Mouse (Mus musculus) kidney, adult 8-10 months (tissue): ENCODE data around the gene Stx12.
A peak's percentile ranks its signal among the peaks of the same experiment; 100 is the strongest.

Experiments used
- DNase-seq, 2 experiments: peaks; one replicate each; pipeline ENCODE4 v3.0.0; 2022

Stx12 gene

DNA sequence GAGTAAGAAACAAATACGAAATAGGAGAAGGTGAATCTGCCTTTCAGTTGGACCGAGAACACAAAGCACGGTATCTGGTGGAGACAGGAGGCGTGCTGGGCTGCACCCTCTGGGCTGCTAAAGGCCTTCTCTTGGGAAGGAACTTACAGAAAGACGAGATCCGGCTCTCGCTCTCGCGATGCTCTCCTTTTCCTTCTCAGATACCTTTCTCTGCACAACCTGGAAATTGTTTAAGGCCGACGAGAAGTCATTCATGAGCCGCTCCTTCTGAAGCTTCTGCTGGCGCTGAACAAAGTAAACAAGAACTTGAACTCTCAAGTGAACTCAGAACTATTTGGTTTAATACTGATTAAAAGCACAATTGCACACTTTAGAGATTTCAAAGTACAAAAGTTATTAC lies 21.3 kb downstream of the Stx12 start:
- no peak for DNase-seq

DNA sequence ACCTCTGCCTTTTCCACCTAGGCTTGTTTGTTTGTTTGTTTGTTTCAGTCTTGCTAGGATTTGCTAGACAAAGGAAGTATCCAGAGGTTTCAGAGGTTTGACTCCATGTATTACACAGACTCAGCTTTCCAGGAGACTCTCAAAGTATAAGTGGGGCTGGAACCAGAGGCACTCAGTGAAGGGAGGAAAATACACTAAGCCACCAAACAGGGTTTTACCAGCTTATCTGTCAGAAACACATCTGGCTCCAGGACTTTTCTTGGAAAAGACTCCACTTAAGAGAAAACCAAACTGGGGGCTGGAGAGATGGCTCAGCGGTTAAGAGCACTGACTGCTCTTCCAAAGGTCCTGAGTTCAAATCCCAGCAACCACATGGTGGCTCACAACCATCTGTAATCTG lies 23.4 kb downstream of the Stx12 start:
- DNase-seq: no peak

DNA sequence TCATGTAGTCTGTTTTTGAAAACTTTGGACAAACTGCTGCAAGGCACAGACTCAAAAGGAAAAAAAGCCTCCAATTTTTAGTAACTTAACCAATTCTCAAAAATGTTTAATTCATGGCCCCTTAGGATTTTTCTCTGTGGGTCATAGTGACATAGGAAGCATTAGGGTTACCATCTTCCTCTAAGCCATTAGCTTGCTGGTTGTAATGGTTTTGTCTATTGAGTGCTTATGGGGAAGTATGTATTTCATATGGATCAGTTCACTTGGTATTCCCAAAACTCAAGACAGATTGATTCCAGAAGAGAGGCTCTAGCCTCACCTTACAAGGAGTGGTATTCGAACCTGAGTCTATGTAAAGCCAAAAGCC lies 40.6 kb downstream of the Stx12 start:
- DNase-seq: no peak

DNA sequence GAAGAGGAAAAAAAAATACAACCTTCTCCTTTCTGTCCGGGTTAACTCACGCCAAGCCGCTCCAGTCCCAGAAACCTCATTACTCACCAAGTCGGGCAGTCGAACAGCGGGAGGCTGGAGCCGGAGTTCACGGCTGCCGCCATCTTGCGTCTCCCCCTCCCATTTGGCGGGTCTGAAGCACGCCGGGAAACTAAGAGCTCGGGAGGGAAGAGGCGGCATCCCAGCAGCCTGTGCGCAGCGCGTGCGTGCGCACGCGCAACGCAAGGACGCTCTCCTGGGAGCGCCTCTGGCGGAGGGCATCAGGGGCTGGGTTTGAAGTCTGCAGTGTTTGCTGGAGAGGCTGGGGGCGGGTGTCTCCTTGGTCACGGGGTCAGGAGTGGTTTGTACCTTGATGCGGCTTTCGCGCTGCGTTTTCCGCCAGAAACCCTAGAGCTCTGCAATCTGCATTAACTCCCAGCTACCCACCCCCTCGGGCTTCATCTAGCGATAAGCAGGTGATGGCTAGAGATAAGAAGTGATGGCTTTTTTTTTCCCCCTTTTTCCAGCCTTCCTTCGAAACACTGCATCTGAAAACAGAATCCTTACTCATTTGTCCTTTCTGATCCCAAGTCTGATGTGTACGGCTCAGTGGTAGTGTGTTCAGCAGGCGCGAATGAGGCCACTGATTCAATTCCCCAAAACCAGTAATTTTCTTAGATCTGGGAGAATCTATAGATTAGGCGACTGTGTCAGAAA lies 41.2 kb downstream of the Stx12 start, which contains the start of gene Ppp1r8:
Gene Ppp1r8 (minus strand): TSS at position 200 of the 735 bp plus-strand sequence.
- peak; percentile 86 to 90 for DNase-seq

DNA sequence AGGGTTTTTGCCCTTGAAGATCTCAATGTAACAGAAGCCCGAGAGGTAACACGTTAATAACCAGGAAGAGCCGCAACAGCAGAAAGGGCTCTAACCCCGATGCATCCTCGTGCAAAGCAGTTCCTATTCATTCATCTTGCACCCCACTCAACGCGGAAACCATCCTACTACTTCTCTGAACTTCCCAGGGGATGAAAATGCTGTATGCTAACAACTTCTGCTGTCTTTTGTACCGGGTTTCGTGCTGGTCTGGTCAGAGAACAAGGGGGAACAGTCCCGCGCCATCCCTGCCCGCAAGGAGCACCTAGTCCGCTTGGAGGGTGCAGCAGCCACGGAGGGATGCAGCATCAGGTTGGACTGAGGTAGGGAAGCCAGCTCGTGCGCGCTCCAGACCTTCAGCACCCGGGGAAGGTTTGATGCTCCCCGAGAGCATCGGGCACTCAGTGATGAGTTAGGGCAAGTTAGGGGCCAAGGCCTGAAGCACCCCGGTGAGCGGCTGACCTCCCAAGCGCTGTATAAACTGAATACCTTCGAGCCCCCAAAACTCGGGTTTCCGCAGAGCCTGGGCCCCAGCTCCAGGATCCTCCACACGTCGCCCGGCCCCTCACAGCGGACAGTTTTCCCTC lies 41.9 kb downstream of the Stx12 start:
- peak in 1 of 2 experiments; percentile 21 for DNase-seq

DNA sequence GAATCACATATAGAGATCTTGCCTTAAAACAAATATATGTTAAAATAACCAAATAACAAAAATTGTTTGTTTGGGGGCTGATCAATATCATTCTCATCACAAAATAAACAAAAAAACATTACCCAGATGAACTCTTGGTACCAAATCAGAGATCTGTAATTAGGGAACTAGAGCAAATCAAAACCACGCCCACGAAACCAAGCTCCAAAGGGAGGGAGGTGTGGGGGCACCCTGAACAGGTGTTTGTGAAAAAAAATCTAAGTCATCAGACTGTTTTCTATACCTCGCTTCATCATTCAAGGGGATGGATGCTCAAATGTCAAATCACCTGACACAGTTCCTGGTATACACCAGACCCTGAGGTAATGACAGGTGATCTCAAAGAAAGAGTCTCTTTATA lies 42.8 kb downstream of the Stx12 start:
- no peak for DNase-seq

DNA sequence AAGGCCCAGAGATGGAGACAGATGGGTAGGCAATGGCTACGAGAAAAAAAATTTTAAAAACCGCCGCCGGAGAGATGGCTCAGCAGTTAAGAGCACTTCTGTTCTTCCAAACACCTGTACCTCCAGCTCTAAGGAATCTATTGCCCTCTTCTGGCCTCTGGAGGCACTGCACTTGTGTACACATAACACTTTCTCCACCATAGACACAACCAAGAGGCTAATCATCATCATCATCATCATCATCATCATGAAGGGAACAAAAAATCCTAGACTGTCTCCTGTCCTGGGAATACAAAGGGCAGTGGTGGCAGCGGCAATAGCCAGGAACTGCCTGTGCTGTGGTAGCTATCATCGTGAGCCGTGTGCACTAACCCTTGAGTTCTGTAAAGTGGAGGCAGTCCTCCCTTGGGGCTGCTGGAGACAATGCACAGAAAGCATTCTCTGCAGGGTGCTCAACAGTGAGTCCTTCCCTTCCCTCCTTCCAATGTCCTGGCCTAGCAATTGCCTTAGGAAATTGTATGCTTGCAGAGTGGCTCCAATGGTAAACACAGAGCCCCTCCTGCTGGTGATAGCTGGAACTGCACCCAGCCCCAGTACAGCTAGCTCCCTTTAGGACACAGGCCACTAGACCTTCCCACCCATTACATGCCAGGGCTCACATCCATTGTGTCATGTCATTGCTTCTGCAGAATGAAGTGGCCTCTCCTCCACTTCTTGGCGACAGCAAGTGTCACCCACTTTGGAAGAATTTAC lies 60.5 kb downstream of the Stx12 start:
- peak; percentile 30 to 77 for DNase-seq

DNA sequence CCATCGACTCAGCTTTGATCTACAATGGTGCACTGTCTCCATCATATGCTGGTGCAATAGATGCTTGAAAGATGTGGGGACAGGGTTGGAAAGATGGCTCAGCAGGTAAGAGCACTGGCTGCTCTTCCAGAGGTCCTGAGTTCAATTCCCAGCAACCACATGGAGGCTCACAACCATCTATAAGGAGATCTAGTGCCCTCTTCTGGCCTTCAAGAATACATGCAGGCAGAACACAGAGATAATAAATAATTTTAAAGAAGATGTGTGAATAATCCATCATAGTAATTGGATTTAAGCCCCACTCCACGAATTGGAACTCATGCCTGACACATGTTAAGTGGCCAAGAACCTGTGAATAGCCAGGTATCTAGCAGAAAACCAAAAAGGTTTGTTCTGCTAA lies 65.9 kb downstream of the Stx12 start:
- DNase-seq: no peak

DNA sequence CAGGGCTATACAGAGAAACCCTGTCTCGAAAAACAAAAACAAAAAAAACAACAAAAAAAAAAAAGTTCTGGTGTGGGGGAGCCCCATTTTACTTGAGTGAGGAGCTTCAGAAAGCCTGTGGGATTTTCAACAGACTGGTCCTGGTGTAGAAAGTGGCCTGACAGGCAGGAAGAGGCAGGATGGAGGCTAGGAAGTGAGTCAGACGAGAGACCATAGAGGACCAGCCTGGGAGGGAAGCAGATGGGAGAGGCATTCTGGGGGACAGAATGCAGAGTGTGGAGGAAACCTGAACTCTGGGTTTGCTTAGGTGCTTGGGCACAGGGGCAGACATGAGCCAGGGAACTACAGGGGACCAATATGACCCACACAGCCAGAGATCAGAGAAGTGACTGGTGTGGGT lies 67.5 kb downstream of the Stx12 start:
- no peak for DNase-seq

DNA sequence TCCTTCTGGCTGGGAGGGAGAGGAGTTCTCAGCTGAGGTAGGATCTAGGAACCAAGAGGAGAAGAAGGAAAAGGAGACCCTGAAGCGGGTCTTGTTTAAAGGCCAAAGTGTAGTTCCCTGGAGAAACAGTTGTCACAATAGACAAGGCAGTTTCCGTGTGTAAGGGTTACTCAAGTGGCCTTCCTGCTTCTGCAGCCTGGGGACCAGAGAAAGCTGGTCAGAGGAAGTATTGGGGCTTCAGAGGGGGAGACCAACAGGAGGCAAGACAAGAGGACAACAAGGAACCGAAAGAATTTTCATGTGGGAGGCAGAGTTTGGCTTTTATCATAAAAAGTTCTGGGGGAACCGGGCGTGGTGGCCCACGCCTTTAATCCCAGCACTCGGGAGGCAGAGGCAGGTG lies 67.9 kb downstream of the Stx12 start:
- DNase-seq: no peak

DNA sequence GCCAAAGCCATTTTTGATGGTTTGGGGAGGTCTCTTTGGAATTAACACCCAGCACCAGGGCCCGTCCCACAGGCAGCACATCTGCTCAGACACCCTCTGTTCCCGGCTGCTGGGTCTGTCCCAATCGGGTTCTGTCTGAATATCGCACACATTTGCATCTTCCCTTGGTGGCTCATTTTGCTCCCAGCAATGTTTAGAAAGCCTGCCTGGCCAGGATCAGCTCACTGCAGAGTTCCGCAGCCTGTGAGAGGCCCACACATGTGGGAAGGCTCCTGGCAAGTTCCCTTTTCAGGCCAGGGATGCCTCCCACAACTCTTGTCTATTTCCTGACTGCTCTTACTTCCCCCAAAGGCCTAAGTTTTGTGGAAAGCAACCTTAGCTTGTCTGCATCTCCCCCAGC lies 74.7 kb downstream of the Stx12 start:
- DNase-seq: no peak

DNA sequence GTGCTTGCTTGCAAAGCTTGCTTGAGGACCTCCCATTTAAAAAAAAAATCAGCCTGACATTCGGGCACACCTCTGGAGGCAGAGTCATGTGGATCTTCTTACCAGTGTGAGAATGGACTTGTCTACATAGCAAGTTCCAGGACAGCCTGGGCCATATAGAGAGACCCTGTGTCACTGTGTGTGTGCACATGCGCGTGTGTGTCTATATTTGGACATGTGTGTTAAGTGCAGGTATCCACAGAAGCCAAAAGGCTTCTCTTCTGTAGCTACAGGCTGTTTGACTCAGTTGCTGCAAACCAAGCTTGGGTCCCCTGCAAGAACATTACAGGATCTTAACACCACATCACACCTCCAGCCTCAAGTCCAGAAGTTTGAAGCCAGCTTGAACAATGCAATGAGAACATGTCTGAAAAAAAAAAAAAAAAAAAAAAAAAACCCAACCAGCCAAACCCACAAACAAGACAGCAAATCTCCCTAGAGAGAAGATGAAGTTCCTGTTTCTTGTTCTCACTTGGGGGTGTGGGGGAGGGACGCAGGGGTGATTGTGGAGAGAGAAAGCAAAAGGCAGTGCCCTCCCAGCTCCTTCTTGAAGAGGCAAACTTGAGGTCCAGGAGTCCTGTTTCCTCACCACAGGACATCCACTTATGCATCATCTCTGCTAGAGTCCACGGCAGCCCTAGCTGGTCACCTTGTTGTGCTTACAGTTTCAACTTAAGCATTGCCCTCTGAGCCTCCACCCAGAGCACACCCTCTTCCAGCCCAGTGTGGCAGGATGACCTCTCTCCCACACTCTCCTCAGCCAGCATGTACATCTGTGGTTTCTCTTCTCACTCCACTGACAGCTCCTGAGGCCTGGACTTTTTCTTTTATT lies 76.3 kb downstream of the Stx12 start:
- DNase-seq: no peak

DNA sequence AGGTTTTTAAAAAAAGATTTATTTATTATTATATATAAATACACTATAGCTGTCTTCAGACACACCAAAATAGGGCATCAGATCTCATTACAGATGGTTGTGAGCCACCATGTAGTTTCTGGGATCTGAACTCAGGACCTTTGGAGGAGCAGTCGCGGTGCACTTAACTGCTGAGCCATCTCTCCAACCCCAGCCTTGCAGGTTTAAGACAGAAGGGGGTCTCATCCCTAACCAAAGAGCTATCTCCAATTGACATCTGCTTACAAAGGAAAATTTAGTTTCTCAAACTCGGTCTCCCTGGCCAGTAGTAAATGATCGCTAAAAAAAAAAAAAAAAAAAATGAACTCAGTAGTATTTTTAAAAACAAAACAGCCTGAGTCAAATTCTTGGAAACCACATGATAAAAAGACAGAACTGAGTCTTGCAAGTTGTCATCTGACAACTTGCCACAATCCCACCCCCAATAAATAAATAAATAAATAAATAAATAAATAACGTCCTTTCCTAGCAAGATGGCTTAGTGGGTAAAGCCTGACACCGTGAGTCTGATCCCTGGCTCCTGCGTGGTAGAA lies 77.6 kb downstream of the Stx12 start:
- DNase-seq: no peak

DNA sequence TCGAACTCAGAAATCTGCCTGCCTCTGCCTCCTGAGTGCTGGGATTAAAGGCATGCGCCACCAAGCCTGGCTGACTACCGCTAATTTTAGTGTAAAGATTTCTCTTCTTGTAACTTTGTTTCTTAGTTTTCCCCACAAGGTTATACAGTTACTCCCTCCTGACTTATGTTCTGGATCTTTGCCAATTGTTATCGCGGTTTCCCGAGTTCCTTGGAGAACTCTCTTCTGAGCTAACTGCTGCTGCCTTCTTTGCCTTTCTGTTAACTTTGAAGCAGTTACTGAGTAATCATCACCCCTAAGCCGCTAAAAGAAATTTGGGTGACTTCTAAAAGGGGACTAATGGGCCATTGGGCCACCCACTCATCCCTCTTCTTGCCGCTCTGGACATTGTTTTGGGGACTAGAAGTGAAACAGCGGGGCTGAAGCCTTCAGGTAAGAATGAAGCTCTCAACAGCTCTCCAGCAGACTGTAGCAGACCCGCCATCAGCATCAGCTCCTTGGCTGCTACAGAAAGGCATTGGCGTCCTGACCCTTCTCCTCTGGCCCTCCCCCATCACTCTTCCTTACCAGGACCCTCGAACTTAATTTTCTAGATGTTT lies 78.6 kb downstream of the Stx12 start:
- DNase-seq: no peak

DNA sequence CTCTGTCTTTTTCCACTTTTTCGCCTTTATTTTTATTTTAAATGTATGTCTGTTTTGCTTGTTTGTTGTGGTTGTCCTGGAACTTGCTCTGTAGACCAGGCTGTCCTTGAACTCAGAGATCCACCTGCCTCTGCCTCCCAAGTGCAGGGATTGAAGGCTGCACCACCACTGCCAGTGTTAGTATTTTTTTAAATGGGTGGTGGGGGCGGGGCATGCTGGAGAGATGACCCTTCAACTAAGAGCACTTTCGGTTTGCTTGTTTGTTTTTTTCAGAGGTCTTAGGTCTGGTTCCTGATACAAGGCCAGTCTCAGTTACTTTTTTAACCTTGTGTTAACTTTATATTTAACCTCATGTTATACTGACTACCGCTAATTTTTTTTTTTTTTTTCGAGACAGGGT lies 79.2 kb downstream of the Stx12 start:
- DNase-seq: no peak

DNA sequence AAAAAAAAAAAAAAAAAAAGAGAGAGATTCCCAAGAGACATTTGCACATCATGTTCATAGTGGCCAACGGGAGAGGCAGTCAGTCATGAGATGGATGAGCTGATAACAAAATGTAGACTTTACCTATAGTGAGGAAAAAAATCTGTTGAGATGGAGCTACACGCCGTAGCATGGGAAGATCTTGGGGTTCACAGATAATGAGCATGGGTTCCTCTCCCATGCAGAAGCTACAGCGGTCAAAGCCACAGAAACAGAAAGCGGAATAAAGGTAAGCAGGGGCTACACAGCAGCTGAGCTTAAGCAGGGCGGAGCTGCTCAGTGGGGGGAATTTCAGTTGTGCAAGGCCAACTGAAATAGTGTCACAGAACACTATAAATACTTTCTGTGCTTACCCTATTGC lies 80.0 kb downstream of the Stx12 start:
- DNase-seq: no peak

DNA sequence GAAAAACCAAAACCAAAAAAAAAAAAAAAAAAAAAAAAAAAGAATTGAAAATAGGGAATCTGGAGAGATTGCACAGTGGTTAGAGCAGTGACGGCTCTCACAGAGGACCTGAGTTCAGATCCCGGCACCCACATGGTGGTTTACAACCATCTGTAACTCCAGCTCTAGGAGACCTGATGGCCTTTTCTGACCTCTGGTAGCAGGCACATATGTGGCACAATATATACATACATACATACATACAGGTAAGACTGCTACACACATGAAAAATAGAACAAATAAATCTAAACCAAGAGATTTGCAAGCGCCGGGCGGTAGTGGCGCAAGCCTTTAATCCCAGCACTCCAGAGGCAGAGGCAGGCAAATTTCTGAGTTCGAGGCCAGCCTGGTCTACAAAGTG lies 80.4 kb downstream of the Stx12 start:
- DNase-seq: no peak
